Mouse (Mus musculus) T-helper 1 cell (primary cell): ENCODE data around the gene Hist1h4d.
"Not testable (repeated sequence)": the region's sequence is repeated elsewhere in the genome, so short reads cannot be mapped to it uniquely, and the experiment has no call there.

Experiments used
- in situ Hi-C: fragments of 300-600 bp; cut with MboI, MseI; formaldehyde crosslinking; loops from one replicate; pipeline ENCODE4 v1.15.1; 2025; ENCODE audit warnings: high pct_unique_total_duplicates

Hist1h4d gene

GRCm38 (mm10) chr13:23572218-23573033, 9.0 kb upstream of the Hist1h4d start:
- in situ Hi-C loops: loop anchor here (5.0 kb wide), 2 partner anchors 110 to 1850 kb away; partner anchors contain the start of genes Hist1h2ac, Hist1h2bc and Hist1h2bm

- in situ Hi-C loops: loop anchor here (5.0 kb wide), 2 partner anchors 109 to 1851 kb away; partner anchors contain the start of genes Hist1h2ac, Hist1h2bc and Hist1h2bm
Observed at GRCm38 (mm10) chr13:23573034-23573897, 8.1 kb upstream of the Hist1h4d start.

- in situ Hi-C loops: loop anchor here (5.0 kb wide), 2 partner anchors 108 to 1852 kb away; partner anchors contain the start of genes Hist1h2ac, Hist1h2bc and Hist1h2bm
Observed at GRCm38 (mm10) chr13:23573898-23574524, 7.4 kb upstream of the Hist1h4d start, which contains the start of the genes Hist1h2bf and Hist1h2ad. Gene Hist1h2bf (minus strand): TSS chr13:23574196. Gene Hist1h2ad (plus strand): TSS chr13:23574381.

- in situ Hi-C loops: loop anchor here (5.0 kb wide), 2 partner anchors 108 to 1852 kb away; partner anchors contain the start of genes Hist1h2ac, Hist1h2bc and Hist1h2bm
Observed at GRCm38 (mm10) chr13:23574546-23575170, 6.7 kb upstream of the Hist1h4d start.

GRCm38 (mm10) chr13:23575271-23575851, 6.0 kb upstream of the Hist1h4d start, which contains the start of gene Hist1h3d:
Gene Hist1h3d (plus strand): TSS chr13:23575763.
- in situ Hi-C loops: no loop called here

- in situ Hi-C loops: not testable (repeated sequence)
Observed at GRCm38 (mm10) chr13:23575864-23576313, 5.5 kb upstream of the Hist1h4d start.

GRCm38 (mm10) chr13:23576351-23576881, 5.0 kb upstream of the Hist1h4d start:
- in situ Hi-C loops: no loop called here

- in situ Hi-C loops: no loop called here
Observed at GRCm38 (mm10) chr13:23576906-23577639, 4.3 kb upstream of the Hist1h4d start.

GRCm38 (mm10) chr13:23577835-23578234, 3.6 kb upstream of the Hist1h4d start:
- in situ Hi-C loops: no loop called here

- in situ Hi-C loops: no loop called here
Observed at GRCm38 (mm10) chr13:23582219-23583056, 1.0 kb downstream of the Hist1h4d start.

GRCm38 (mm10) chr13:23583387-23584068, 2.1 kb downstream of the Hist1h4d start:
- in situ Hi-C loops: no loop called here

- in situ Hi-C loops: no loop called here
Observed at GRCm38 (mm10) chr13:23584331-23584730, 2.9 kb downstream of the Hist1h4d start.

- in situ Hi-C loops: no loop called here
Observed at GRCm38 (mm10) chr13:23585029-23585441, 3.6 kb downstream of the Hist1h4d start.

GRCm38 (mm10) chr13:23585442-23586098, 4.2 kb downstream of the Hist1h4d start:
- in situ Hi-C loops: not testable (repeated sequence)

- in situ Hi-C loops: no loop called here
Observed at GRCm38 (mm10) chr13:23586099-23586939, 4.9 kb downstream of the Hist1h4d start.

GRCm38 (mm10) chr13:23586940-23587225, 5.5 kb downstream of the Hist1h4d start:
- in situ Hi-C loops: no loop called here
